Mouse (Mus musculus) megakaryocyte-erythroid progenitor cell, adult 5-6 weeks (primary cell): ENCODE data around the gene Vmn1r148. TPM values are rescaled to one million over a fixed set of nuclear protein-coding genes. Genes with fewer than 3 reads are reported as not detected.
"Not testable (repeated sequence)": the region's sequence is repeated elsewhere in the genome, so short reads cannot be mapped to it uniquely, and the experiment has no call there.

Experiments used
- ATAC-seq: replicated peaks from 2 replicates; pipeline ENCODE4 v1.8.0; 2016; ENCODE audit warnings: mild to moderate bottlenecking, inconsistent platforms; ENCODE audit not compliant: severe bottlenecking, poor library complexity, low FRiP score, low TSS enrichment
- total RNA-seq, 2 experiments: library from RNA; stranded (forward) in 1 of 2; stranded (reverse) in 1 of 2; fragments of 200-1000, 215-1000 nt in 1 of 2; fragments of >200 nt in 1 of 2; fragmentation: Nextera tagmentation in 1 of 2; gene quantifications; 2 replicates each; pipeline ENCODE4 v1.2.3; 2014 to 2017

Gene Vmn1r148
- total RNA-seq (2014; fragmentation: Nextera tagmentation) (not detected in 2 replicates), total RNA-seq (2017) (not detected in 2 replicates)

GRCm38 (mm10) chr7:22413283-22413682 is at the start of gene Vmn1r148:
Vmn1r148 (plus strand) TSS chr7:22413583.
- not testable (repeated sequence) for ATAC-seq

GRCm38 (mm10) chr7:22370939-22371338 is 42.4 kb upstream of the Vmn1r148 start, which contains the start of gene Gm8660:
Gm8660 (minus strand) TSS chr7:22371039.
- not testable (repeated sequence) for ATAC-seq

GRCm38 (mm10) chr7:22438129-22438528 is 24.7 kb downstream of the Vmn1r148 start, which contains the start of gene Vmn1r149:
Vmn1r149 (minus strand) TSS chr7:22438229.
- not testable (repeated sequence) for ATAC-seq

DNA sequence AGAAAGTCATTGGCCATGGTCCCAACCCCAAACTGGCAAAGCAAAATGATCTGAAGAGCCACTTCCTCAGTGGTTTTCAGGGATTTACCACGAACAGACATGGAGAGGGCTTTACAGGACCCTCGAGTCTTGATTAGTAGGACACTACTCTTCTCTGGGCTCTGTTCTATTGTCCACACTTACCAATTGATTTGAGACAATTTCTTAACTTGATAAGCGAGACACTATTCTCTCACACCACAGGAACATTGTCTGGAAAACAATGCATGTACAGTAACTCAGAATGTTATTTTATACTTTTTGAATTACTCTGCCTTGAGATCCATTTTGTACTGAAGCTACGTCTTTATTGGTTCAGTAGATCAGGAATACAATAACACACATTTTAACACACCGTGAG is 50.6 kb downstream of the Vmn1r148 start, which contains the start of gene Gm10665:
Gm10665 (minus strand) TSS at position 101 of the 400 bp plus-strand sequence.
- ATAC-seq = not testable (repeated sequence)

Other genes starting within 250 kb of the Vmn1r148 start
- not detected in 2 replicates for gene Vmn1r142, start 249.5 kb upstream of the Vmn1r148 start, total RNA-seq (2014; fragmentation: Nextera tagmentation)
- not detected in 2 replicates for gene Vmn1r142, start 249.5 kb upstream of the Vmn1r148 start, total RNA-seq (2017)
- not detected in 2 replicates for gene Vmn1r143, start 224.2 kb upstream of the Vmn1r148 start, total RNA-seq (2014; fragmentation: Nextera tagmentation)
- gene Vmn1r143, start 224.2 kb upstream of the Vmn1r148 start, total RNA-seq (2017) = not detected in 2 replicates
- gene Gm8653, start 212.3 kb upstream of the Vmn1r148 start, total RNA-seq (2014; fragmentation: Nextera tagmentation) = not detected in 2 replicates
- not detected in 2 replicates for gene Gm8653, start 212.3 kb upstream of the Vmn1r148 start, total RNA-seq (2017)
- gene Gm8453, start 184.1 kb upstream of the Vmn1r148 start, total RNA-seq (2014; fragmentation: Nextera tagmentation) = not detected in 2 replicates
- not detected in 2 replicates for gene Gm8453, start 184.1 kb upstream of the Vmn1r148 start, total RNA-seq (2017)
- gene Gm4187, start 83.9 kb upstream of the Vmn1r148 start, total RNA-seq (2014; fragmentation: Nextera tagmentation) = not detected in 2 replicates
- not detected in 2 replicates for gene Gm4187, start 83.9 kb upstream of the Vmn1r148 start, total RNA-seq (2017)
- gene Gm8660, start 42.5 kb upstream of the Vmn1r148 start, total RNA-seq (2014; fragmentation: Nextera tagmentation) = not detected in 2 replicates
- not detected in 2 replicates for gene Gm8660, start 42.5 kb upstream of the Vmn1r148 start, total RNA-seq (2017)
- not detected in 2 replicates for gene Vmn1r149, start 24.6 kb downstream of the Vmn1r148 start, total RNA-seq (2014; fragmentation: Nextera tagmentation)
- not detected in 2 replicates for gene Vmn1r149, start 24.6 kb downstream of the Vmn1r148 start, total RNA-seq (2017)
- not detected in 2 replicates for gene Gm10665, start 50.5 kb downstream of the Vmn1r148 start, total RNA-seq (2014; fragmentation: Nextera tagmentation)
- gene Gm10665, start 50.5 kb downstream of the Vmn1r148 start, total RNA-seq (2017) = not detected in 2 replicates
- not detected in 2 replicates for gene Vmn1r151, start 86.1 kb downstream of the Vmn1r148 start, total RNA-seq (2014; fragmentation: Nextera tagmentation)
- not detected in 2 replicates for gene Vmn1r151, start 86.1 kb downstream of the Vmn1r148 start, total RNA-seq (2017)
- not detected in 2 replicates for gene Vmn1r152, start 109.4 kb downstream of the Vmn1r148 start, total RNA-seq (2014; fragmentation: Nextera tagmentation)
- not detected in 2 replicates for gene Vmn1r152, start 109.4 kb downstream of the Vmn1r148 start, total RNA-seq (2017)
- not detected in 2 replicates for gene Gm8677, start 121.3 kb downstream of the Vmn1r148 start, total RNA-seq (2014; fragmentation: Nextera tagmentation)
- gene Gm8677, start 121.3 kb downstream of the Vmn1r148 start, total RNA-seq (2017) = not detected in 2 replicates
- gene Gm4201, start 151.8 kb downstream of the Vmn1r148 start, total RNA-seq (2014; fragmentation: Nextera tagmentation) = not detected in 2 replicates
- gene Gm4201, start 151.8 kb downstream of the Vmn1r148 start, total RNA-seq (2017) = not detected in 2 replicates
- not detected in 2 replicates for gene Gm4565, start 174.5 kb downstream of the Vmn1r148 start, total RNA-seq (2014; fragmentation: Nextera tagmentation)
- gene Gm4565, start 174.5 kb downstream of the Vmn1r148 start, total RNA-seq (2017) = not detected in 2 replicates
- not detected in 2 replicates for gene Vmn1r155, start 244.4 kb downstream of the Vmn1r148 start, total RNA-seq (2014; fragmentation: Nextera tagmentation)
- not detected in 2 replicates for gene Vmn1r155, start 244.4 kb downstream of the Vmn1r148 start, total RNA-seq (2017)